Mouse (Mus musculus): ENCODE data around the gene Dgki. TPM values are rescaled to one million over a fixed set of nuclear protein-coding genes. Genes with fewer than 3 reads are reported as not detected.
A peak's percentile ranks its signal among the peaks of the same experiment; 100 is the strongest.

Dgki gene
- polyA plus RNA-seq, 1 experiment from 2014 or later, result 5.9 TPM

DNA sequence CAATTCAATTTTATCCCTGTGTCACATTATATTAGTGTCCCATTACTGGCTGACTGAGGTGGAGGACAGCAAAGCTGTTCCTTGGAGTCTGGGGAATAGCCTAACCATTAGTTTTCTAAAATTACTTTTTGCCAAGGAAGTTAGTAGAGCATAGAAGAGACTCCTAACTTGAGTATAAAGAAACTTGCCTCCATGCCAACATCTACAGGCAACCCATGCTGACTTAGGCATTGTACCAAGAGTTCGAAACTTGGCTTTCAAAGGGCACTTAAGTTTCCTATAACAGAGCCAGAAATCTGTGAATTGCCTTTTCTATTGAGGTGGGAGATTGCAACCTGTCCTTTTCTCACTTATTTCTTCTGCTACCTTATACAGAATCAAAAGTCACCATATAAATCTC lies 321.8 kb downstream of the Dgki start:
- Histone ChIP-seq H3K36me3 (peaks cover 7% of the 10 kb centered on the region), H3K27me3 (no peaks in the 10 kb centered on the region), H3K4me1 (replicated peaks) (no peaks in the 10 kb centered on the region), H3K4me3 (no peak overlapping the region), H3K27ac (replicated peaks) (no peak overlapping the region), H3K9me3 (no peaks in the 10 kb centered on the region), H3K9ac (no peak overlapping the region), H3K4me2 (no peak overlapping the region)
- no peak for ATAC-seq (ENCODE audit: low read depth)
- WGBS, result 93% methylated on average over 1 of the region's 1 CpGs

DNA sequence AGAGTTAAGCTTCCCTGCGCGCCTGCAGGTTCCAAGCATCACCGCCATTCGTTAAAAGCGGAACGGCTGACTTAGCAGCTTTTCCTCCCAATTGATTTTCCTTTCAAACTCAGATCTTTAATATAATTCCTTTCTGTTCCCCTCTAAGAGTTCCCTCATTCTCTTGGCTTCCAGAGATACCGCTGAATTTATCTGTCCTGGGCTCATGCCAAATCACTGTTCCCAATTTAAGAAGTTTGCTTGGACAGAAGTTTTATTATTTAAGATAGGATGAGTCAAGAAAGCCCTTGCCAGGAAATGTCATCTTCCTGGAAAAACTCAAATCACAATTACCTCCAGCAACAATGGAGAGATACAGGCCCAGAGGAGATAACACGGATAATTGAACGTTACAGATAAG lies 326.9 kb downstream of the Dgki start:
- no peak overlapping the region for H3K4me2 ChIP-seq
- peaks cover 4% of the 10 kb centered on the region; the same call in 1 of the 2 replicates for H3K4me1 ChIP-seq (replicated peaks)
- no peak overlapping the region for H3K4me3 ChIP-seq
- no peak overlapping the region for H3K27ac ChIP-seq (replicated peaks)
- no peaks in the 10 kb centered on the region for H3K27me3 ChIP-seq
- no peaks in the 10 kb centered on the region for H3K9me3 ChIP-seq
- no peak overlapping the region for H3K9ac ChIP-seq
- no peak for ATAC-seq (ENCODE audit: low read depth)
- H3K36me3 ChIP-seq, result peaks cover 7% of the 10 kb centered on the region
- WGBS, result 74% methylated on average over 9 of the region's 9 CpGs

- ATAC-seq (ENCODE audit: low read depth), result no peak
- WGBS, result 79% methylated on average over 1 of the region's 1 CpGs
- Histone ChIP-seq H3K27me3 (no peaks in the 10 kb centered on the region), H3K27ac (replicated peaks) (no peak overlapping the region), H3K4me1 (replicated peaks) (peaks cover 4% of the 10 kb centered on the region; the same call in 1 of the 2 replicates), H3K9me3 (no peaks in the 10 kb centered on the region), H3K36me3 (peaks cover 7% of the 10 kb centered on the region), H3K4me3 (no peak overlapping the region), H3K4me2 (no peak overlapping the region), H3K9ac (no peak overlapping the region)
Measured at GRCm38 (mm10) chr6:36972494-36972893, 327.5 kb downstream of the Dgki start.

DNA sequence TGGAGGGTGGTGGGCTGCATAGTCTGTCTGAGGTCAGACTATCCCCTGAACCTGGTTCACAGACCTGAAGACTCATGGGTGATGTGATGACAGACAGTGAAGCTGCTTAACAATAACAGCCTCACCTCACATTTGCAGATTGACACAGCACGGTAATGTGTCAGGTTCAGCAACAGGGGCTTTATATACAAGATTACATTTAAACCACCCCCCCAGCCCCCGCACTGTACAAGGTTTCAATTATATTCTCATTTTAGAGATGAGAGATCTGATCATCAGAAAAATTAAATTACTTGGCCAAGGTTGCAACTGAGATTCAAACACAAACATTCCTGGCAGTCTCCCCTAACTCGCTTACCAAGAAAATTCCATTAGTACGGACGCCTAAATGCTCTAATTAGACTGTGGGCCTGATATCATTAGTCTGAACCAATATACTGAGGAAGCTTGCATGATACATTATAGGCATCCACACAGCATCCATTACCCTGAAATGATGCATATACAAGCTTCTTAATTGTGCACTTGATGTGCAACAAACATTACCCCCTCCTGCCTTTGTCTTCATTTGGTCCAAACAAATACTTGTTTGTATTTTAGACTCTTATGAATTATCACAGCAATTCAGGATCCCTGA lies 330.6 kb downstream of the Dgki start:
- peak; percentile 68; the same call in 1 of the 2 replicates for ATAC-seq (ENCODE audit: low read depth)

DNA sequence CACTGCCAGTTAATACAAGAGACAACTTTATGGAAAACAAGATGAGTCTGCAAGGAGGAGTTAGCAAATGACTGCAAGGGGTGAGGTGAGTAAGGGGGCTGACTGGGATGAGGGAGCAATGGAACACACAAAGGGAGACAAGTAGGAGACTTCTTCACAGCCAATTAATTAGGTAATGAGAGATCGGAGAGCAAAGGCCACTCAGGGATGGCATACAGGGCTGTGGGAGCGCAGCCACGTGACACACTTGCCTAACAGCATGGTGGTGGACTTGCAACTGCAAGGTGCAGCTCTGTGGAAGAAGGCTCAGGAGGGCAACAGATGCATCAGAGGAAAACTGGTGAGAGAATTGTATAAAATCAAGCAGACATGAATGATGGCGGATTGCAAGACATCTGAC lies 339.3 kb downstream of the Dgki start:
- no peaks in the 10 kb centered on the region for H3K4me1 ChIP-seq (replicated peaks)
- no peaks in the 10 kb centered on the region for H3K9me3 ChIP-seq
- H3K27ac ChIP-seq (replicated peaks), result no peak overlapping the region
- H3K9ac ChIP-seq, result no peak overlapping the region
- WGBS, result 84% methylated on average over 4 of the region's 4 CpGs
- no peaks in the 10 kb centered on the region for H3K27me3 ChIP-seq
- peaks cover 7% of the 10 kb centered on the region for H3K36me3 ChIP-seq
- no peak for ATAC-seq (ENCODE audit: low read depth)
- H3K4me2 ChIP-seq, result no peak overlapping the region
- no peak overlapping the region for H3K4me3 ChIP-seq

More for the DNA sequence above, 330.6 kb downstream of the Dgki start:
- H3K9me3 ChIP-seq, result no peaks in the 10 kb centered on the region
- no peak overlapping the region for H3K9ac ChIP-seq
- H3K4me2 ChIP-seq, result no peak overlapping the region
- no peaks in the 10 kb centered on the region for H3K27me3 ChIP-seq
- H3K4me1 ChIP-seq (replicated peaks), result peaks cover 4% of the 10 kb centered on the region; the same call in 1 of the 2 replicates
- H3K27ac ChIP-seq (replicated peaks), result peak overlapping the region; percentile 62
- WGBS, result 80% methylated on average over 5 of the region's 5 CpGs
- H3K36me3 ChIP-seq, result no peaks in the 10 kb centered on the region
- no peak overlapping the region for H3K4me3 ChIP-seq

DNA sequence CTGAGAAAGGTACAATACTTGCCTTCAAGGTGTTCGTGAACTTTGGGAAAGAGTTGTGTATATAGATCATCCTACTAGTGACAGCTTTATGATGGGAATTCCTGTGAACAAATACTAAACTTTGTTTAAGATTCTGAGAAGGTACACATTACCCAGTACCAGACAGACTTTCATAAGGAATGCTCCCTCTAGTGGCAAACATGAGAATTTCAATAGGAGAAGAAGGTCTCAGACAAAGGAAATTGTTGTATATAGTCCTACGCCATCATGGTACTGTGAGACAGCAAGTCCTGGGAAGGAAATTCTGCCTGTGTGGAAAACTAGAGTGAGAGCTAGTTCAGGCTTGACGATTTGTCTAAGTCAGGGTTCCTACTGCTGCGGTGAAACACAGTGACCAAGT lies 344.7 kb downstream of the Dgki start:
- H3K4me2 ChIP-seq, result no peak overlapping the region
- no peaks in the 10 kb centered on the region for H3K9me3 ChIP-seq
- no peak for ATAC-seq (ENCODE audit: low read depth)
- no peak overlapping the region for H3K9ac ChIP-seq
- H3K27me3 ChIP-seq, result no peaks in the 10 kb centered on the region
- H3K36me3 ChIP-seq, result 0 out of 2 replicates have a peak, but pooled peaks cover 8% of the 10 kb centered on the region
- WGBS, result 87% methylated on average over 4 of the region's 4 CpGs
- no peaks in the 10 kb centered on the region for H3K4me1 ChIP-seq (replicated peaks)
- no peak overlapping the region for H3K27ac ChIP-seq (replicated peaks)
- H3K4me3 ChIP-seq, result no peak overlapping the region

DNA sequence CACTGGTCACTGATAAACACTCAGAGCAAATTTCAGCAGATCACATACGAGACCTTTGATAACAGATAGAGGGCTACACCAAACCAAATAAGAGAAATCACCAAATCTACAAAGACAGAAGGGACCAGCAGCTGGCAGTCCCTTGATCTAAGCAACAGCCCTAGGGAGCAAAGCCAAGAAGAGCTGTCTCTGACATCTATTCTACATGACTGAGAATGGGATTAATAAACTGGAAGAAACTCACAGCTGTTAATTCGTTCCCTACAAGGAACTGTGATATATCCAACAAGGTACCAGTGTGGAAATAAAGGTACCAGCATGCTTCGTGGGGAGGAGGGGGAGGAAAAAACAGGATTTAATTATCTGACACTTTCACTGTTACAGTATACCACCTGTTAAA lies 349.3 kb downstream of the Dgki start:
- no peak for ATAC-seq (ENCODE audit: low read depth)
- no peaks in the 10 kb centered on the region for H3K4me1 ChIP-seq (replicated peaks)
- no peaks in the 10 kb centered on the region for H3K27me3 ChIP-seq
- H3K4me2 ChIP-seq, result no peak overlapping the region
- no peaks in the 10 kb centered on the region for H3K9me3 ChIP-seq
- WGBS, result 77% methylated on average over 3 of the region's 3 CpGs
- H3K36me3 ChIP-seq, result 0 out of 2 replicates have a peak, but pooled peaks cover 6% of the 10 kb centered on the region
- H3K27ac ChIP-seq (replicated peaks), result no peak overlapping the region
- H3K4me3 ChIP-seq, result no peak overlapping the region
- H3K9ac ChIP-seq, result no peak overlapping the region

- Histone ChIP-seq H3K27ac (replicated peaks) (no peak overlapping the region), H3K4me2 (no peak overlapping the region), H3K36me3 (peaks cover under 1% of the 10 kb centered on the region; the same call in 1 of the 2 replicates), H3K4me3 (no peak overlapping the region), H3K27me3 (no peaks in the 10 kb centered on the region), H3K4me1 (replicated peaks) (no peaks in the 10 kb centered on the region), H3K9ac (no peak overlapping the region), H3K9me3 (no peaks in the 10 kb centered on the region)
- ATAC-seq (ENCODE audit: low read depth), result no peak
- WGBS, result 84% methylated on average over 5 of the region's 5 CpGs
Measured at GRCm38 (mm10) chr6:36947861-36948260, 352.1 kb downstream of the Dgki start.

- no peak overlapping the region for H3K27ac ChIP-seq (replicated peaks)
- no peak for ATAC-seq (ENCODE audit: low read depth)
- H3K4me3 ChIP-seq, result no peak overlapping the region
- H3K9ac ChIP-seq, result no peak overlapping the region
- H3K36me3 ChIP-seq, result 0 out of 2 replicates have a peak, but pooled peaks cover under 1% of the 10 kb centered on the region
- H3K9me3 ChIP-seq, result no peaks in the 10 kb centered on the region
- H3K4me2 ChIP-seq, result no peak overlapping the region
- H3K4me1 ChIP-seq (replicated peaks), result 0 out of 2 replicates have a peak, but pooled peaks cover 6% of the 10 kb centered on the region
- no peaks in the 10 kb centered on the region for H3K27me3 ChIP-seq
- 47% methylated on average over 2 of the region's 2 CpGs for WGBS
Measured at GRCm38 (mm10) chr6:36937527-36937926, 362.5 kb downstream of the Dgki start.

DNA sequence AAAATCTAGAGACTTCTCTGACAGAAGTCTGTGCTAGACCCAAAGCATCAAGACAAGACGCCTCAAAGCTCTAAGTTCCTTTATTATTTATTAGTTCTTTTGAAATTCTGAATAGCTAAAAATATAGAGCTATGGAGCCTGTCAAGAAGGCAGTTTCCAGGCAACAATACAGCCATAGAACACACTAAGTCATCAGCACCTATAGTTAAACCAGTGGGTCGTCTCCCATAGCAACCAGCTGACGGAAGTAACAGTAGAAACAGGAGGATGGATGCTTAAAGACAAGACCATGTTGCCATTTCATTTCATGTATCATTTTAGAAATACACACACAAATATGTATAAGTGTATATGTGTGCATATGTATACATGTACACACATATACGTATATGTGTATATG lies 363.2 kb downstream of the Dgki start:
- no peak for ATAC-seq (ENCODE audit: low read depth)
- H3K27ac ChIP-seq (replicated peaks), result no peak overlapping the region
- H3K9ac ChIP-seq, result no peak overlapping the region
- H3K9me3 ChIP-seq, result no peaks in the 10 kb centered on the region
- no peak overlapping the region for H3K4me3 ChIP-seq
- H3K36me3 ChIP-seq, result no peaks in the 10 kb centered on the region
- 0 out of 2 replicates have a peak, but pooled peaks cover 6% of the 10 kb centered on the region for H3K4me1 ChIP-seq (replicated peaks)
- no peak overlapping the region for H3K4me2 ChIP-seq
- no peaks in the 10 kb centered on the region for H3K27me3 ChIP-seq
- 71% methylated on average over 4 of the region's 4 CpGs for WGBS

GRCm38 (mm10) chr6:36931473-36931872 lies 368.5 kb downstream of the Dgki start:
- Histone ChIP-seq H3K36me3 (no peaks in the 10 kb centered on the region), H3K27ac (replicated peaks) (no peak overlapping the region), H3K9me3 (no peaks in the 10 kb centered on the region), H3K4me1 (replicated peaks) (no peaks in the 10 kb centered on the region), H3K4me2 (no peak overlapping the region), H3K4me3 (no peak overlapping the region), H3K9ac (no peak overlapping the region), H3K27me3 (no peaks in the 10 kb centered on the region)
- 69% methylated on average over 4 of the region's 4 CpGs for WGBS
- no peak for ATAC-seq (ENCODE audit: low read depth)

- 63% methylated on average over 2 of the region's 2 CpGs for WGBS
- no peak for ATAC-seq (ENCODE audit: low read depth)
- H3K4me2 ChIP-seq, result no peak overlapping the region
Measured at GRCm38 (mm10) chr6:36929781-36930180, 370.2 kb downstream of the Dgki start.

GRCm38 (mm10) chr6:36926455-36926854 lies 373.5 kb downstream of the Dgki start:
- no peak for ATAC-seq (ENCODE audit: low read depth)
- no peaks in the 10 kb centered on the region for H3K9me3 ChIP-seq
- no peak overlapping the region for H3K4me3 ChIP-seq
- no peak overlapping the region for H3K9ac ChIP-seq
- H3K27me3 ChIP-seq, result no peaks in the 10 kb centered on the region
- H3K36me3 ChIP-seq, result no peaks in the 10 kb centered on the region
- H3K4me2 ChIP-seq, result no peak overlapping the region
- H3K4me1 ChIP-seq (replicated peaks), result no peaks in the 10 kb centered on the region
- WGBS, result 57% methylated on average over 4 of the region's 4 CpGs
- no peak overlapping the region for H3K27ac ChIP-seq (replicated peaks)

More at GRCm38 (mm10) chr6:36929781-36930180, 370.2 kb downstream of the Dgki start:
- no peaks in the 10 kb centered on the region for H3K9me3 ChIP-seq
- no peaks in the 10 kb centered on the region for H3K27me3 ChIP-seq
- H3K27ac ChIP-seq (replicated peaks), result no peak overlapping the region
- no peak overlapping the region for H3K4me3 ChIP-seq
- H3K4me1 ChIP-seq (replicated peaks), result no peaks in the 10 kb centered on the region
- H3K9ac ChIP-seq, result no peak overlapping the region
- no peaks in the 10 kb centered on the region for H3K36me3 ChIP-seq

All from neural tube, embryonic 13.5 days (tissue).